Mouse (Mus musculus) heart, embryonic 11.5 days (tissue): ENCODE data around the gene Cdk14. TPM values are rescaled to one million over a fixed set of nuclear protein-coding genes. Genes with fewer than 3 reads are reported as not detected.

Experiments
- ATAC-seq: fragments of 200-750 bp; cut with Nextera tagmentation; replicated peaks from 2 replicates; pipeline ENCODE4 v1.8.0; 2017; ENCODE audit warnings: moderate library complexity; ENCODE audit not compliant: insufficient number of reproducible peaks, low FRiP score, low TSS enrichment
- H3K27ac ChIP-seq: fragments of 300-500 bp; sonication (generic); 2 replicates; pipeline ENCODE4 v1.5.1; 2014; ENCODE audit warnings: mild to moderate bottlenecking, low read depth, low read length
- H3K27me3 ChIP-seq: fragments of 300-500 bp; sonication (generic); 2 replicates; pipeline ENCODE4 v1.6.1; 2014; ENCODE audit warnings: mild to moderate bottlenecking, low read length, mixed read lengths; ENCODE audit not compliant: control insufficient read depth, insufficient read depth
- H3K36me3 ChIP-seq: fragments of 300-500 bp; sonication (generic); 2 replicates; pipeline ENCODE4 v1.6.1; 2014; ENCODE audit warnings: mild to moderate bottlenecking, low read length, moderate library complexity, mixed read lengths; ENCODE audit not compliant: control insufficient read depth, insufficient read depth
- H3K4me1 ChIP-seq: fragments of 300-500 bp; sonication (generic); 2 replicates; pipeline ENCODE4 v1.6.1; 2014; ENCODE audit warnings: low read length; ENCODE audit not compliant: control insufficient read depth, insufficient read depth
- H3K4me2 ChIP-seq: fragments of 300-500 bp; sonication (generic); 2 replicates; pipeline ENCODE4 v1.6.1; 2014; ENCODE audit warnings: mild to moderate bottlenecking, moderate library complexity
- H3K4me3 ChIP-seq: fragments of 300-500 bp; sonication (generic); 2 replicates; pipeline ENCODE4 v1.5.1; 2014; ENCODE audit warnings: low read depth, low read length
- H3K9ac ChIP-seq: fragments of 300-500 bp; sonication (generic); 2 replicates; pipeline ENCODE4 v1.6.1; 2014; ENCODE audit warnings: mild to moderate bottlenecking, low read depth, low read length, moderate library complexity
- H3K9me3 ChIP-seq: fragments of 300-500 bp; sonication (generic); replicated peaks from 2 replicates; pipeline ENCODE4 v1.6.1; 2016; ENCODE audit warnings: low read length; ENCODE audit not compliant: control insufficient read depth
- WGBS: fragments of 180-500 bp; shearing (Covaris S2); extraction: QIAGEN DNeasy Blood & Tissue Kit; methylation state at CpG from one replicate; pipeline ENCODE4 v1.1.7; 2014; ENCODE audit not compliant: insufficient replicate concordance; 5-methylcytosine and 5-hydroxymethylcytosine counted together
- polyA plus RNA-seq: library from polyadenylated mRNA; unstranded; fragments of >200 nt; fragmentation: Nextera tagmentation; extraction: Ambion mirVana; gene quantifications from 2 replicates; pipeline ENCODE4 v1.2.1, GENCODE M21; 2014

The Cdk14 gene
- polyA plus RNA-seq, 1 experiment from 2014 or later, result 20.1 TPM

DNA sequence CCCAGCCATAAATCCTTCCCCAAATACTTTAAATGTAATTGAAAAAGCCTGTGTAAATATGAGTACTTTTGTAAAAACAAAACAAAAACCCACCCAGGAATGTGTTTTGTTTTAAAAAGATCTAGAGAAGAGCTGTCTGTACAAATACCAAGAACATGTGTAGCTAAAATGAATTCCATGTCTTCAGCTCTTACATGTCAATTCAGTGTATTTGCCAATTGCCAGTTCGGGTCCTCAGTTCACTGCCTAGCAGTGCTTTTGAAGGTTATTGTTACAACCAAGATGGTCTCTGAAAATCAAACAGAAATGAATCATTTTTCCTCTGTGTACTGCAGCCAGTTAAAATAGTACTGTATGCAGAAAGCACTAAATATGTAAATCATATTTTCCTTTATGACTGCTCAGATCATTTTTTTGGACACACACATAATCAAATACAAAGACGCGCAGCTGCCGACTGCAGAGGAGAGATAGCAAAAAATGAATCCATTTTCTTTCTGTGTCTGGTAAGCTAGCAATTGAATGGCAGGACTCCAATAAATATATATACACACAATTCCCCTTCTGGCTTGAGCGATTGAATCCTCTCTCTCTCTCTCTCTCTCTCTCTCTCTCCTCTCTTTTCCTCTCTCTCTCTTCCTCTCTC is 526.8 kb downstream of the Cdk14 start:
- Histone ChIP-seq H3K27ac (no peak overlapping the region), H3K4me3 (no peak overlapping the region), H3K4me2 (no peak overlapping the region), H3K4me1 (no peaks in the 10 kb centered on the region), H3K9me3 (no peaks in the 10 kb centered on the region), H3K36me3 (no peaks in the 10 kb centered on the region; the same call in 1 of the 2 replicates), H3K9ac (no peak overlapping the region), H3K27me3 (no peaks in the 10 kb centered on the region)
- 87% methylated on average over 5 of the region's 5 CpGs for WGBS
- ATAC-seq, result no peak

- no peak overlapping the region for H3K4me3 ChIP-seq
- ATAC-seq, result no peak
These were observed 527.4 kb downstream of the Cdk14 start for GRCm38 (mm10) chr5:4892734-4893133.

GRCm38 (mm10) chr5:4891862-4892704 is 528.0 kb downstream of the Cdk14 start:
- ATAC-seq, result no peak
- no peak overlapping the region for H3K27ac ChIP-seq
- no peak overlapping the region for H3K4me3 ChIP-seq
- H3K27me3 ChIP-seq, result no peaks in the 10 kb centered on the region
- no peaks in the 10 kb centered on the region; the same call in 1 of the 2 replicates for H3K36me3 ChIP-seq
- H3K4me1 ChIP-seq, result no peaks in the 10 kb centered on the region
- H3K9me3 ChIP-seq, result no peaks in the 10 kb centered on the region
- WGBS, result 81% methylated on average over 17 of the region's 17 CpGs
- H3K9ac ChIP-seq, result no peak overlapping the region
- no peak overlapping the region for H3K4me2 ChIP-seq

More at GRCm38 (mm10) chr5:4892734-4893133, 527.4 kb downstream of the Cdk14 start:
- no peak overlapping the region for H3K4me2 ChIP-seq
- H3K27ac ChIP-seq, result no peak overlapping the region
- no peak overlapping the region for H3K9ac ChIP-seq
- no peaks in the 10 kb centered on the region for H3K27me3 ChIP-seq
- 87% methylated on average over 4 of the region's 4 CpGs for WGBS
- no peaks in the 10 kb centered on the region; the same call in 1 of the 2 replicates for H3K36me3 ChIP-seq
- no peaks in the 10 kb centered on the region for H3K9me3 ChIP-seq
- no peaks in the 10 kb centered on the region for H3K4me1 ChIP-seq

- ATAC-seq, result no peak
- 85% methylated on average over 4 of the region's 4 CpGs for WGBS
- H3K27ac ChIP-seq, result no peak overlapping the region
These were observed 533.0 kb downstream of the Cdk14 start for GRCm38 (mm10) chr5:4887069-4887468.

DNA sequence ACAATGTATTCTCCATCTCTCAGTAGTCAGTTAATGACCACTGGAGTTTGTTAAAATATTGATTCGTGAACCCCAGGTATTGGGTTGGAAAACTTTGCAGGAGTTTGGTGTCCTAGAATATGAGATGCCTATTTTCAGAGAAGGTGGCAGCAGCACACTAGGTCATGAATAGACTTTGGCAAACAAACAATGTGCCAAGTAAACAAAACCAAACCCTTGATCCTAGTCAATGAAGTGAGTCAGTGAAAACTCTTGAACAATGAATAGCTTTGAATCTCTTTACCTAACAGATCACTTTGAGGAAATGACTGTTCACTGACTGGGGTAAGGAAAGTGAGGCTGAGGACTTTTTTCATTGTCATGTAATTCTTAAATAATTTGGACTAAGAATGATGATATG is 537.3 kb downstream of the Cdk14 start:
- H3K36me3 ChIP-seq, result 0 out of 2 replicates have a peak, but pooled peaks cover 2% of the 10 kb centered on the region
- H3K27ac ChIP-seq, result no peak overlapping the region
- H3K9me3 ChIP-seq, result no peaks in the 10 kb centered on the region
- H3K9ac ChIP-seq, result no peak overlapping the region
- ATAC-seq, result no peak
- H3K4me1 ChIP-seq, result no peaks in the 10 kb centered on the region
- H3K4me3 ChIP-seq, result no peak overlapping the region
- no peaks in the 10 kb centered on the region for H3K27me3 ChIP-seq
- 92% methylated on average over 1 of the region's 1 CpGs for WGBS
- H3K4me2 ChIP-seq, result no peak overlapping the region

More at GRCm38 (mm10) chr5:4887069-4887468, 533.0 kb downstream of the Cdk14 start:
- H3K27me3 ChIP-seq, result no peaks in the 10 kb centered on the region
- H3K36me3 ChIP-seq, result no peaks in the 10 kb centered on the region; the same call in 1 of the 2 replicates
- no peak overlapping the region for H3K4me3 ChIP-seq
- no peak overlapping the region for H3K9ac ChIP-seq
- H3K4me2 ChIP-seq, result no peak overlapping the region
- no peaks in the 10 kb centered on the region for H3K9me3 ChIP-seq
- no peaks in the 10 kb centered on the region for H3K4me1 ChIP-seq

DNA sequence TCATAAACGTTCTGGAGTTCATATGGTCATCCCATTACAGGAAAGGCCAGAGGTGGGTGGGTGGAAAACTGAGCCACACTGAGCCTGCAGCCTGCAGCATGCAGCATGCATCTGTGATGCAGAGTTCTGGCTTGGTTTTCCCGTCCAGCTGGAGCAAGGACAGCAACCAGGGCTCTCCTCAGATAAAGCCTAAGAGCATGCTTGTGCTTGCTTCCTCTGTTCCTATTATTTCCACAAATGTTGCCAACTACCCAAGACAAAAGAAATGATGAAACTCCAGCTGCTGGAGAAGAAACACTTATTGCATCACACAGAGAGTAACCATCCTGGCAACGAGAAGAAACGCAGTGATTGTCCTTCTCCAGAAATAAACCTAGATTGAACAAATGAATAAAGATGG is 539.8 kb downstream of the Cdk14 start:
- Histone ChIP-seq H3K4me2 (no peak overlapping the region), H3K4me1 (no peaks in the 10 kb centered on the region), H3K9ac (no peak overlapping the region), H3K9me3 (no peaks in the 10 kb centered on the region), H3K4me3 (no peak overlapping the region), H3K27me3 (no peaks in the 10 kb centered on the region), H3K27ac (no peak overlapping the region), H3K36me3 (0 out of 2 replicates have a peak, but pooled peaks cover 2% of the 10 kb centered on the region)
- WGBS, result 57% methylated on average over 4 of the region's 4 CpGs
- ATAC-seq, result no peak

DNA sequence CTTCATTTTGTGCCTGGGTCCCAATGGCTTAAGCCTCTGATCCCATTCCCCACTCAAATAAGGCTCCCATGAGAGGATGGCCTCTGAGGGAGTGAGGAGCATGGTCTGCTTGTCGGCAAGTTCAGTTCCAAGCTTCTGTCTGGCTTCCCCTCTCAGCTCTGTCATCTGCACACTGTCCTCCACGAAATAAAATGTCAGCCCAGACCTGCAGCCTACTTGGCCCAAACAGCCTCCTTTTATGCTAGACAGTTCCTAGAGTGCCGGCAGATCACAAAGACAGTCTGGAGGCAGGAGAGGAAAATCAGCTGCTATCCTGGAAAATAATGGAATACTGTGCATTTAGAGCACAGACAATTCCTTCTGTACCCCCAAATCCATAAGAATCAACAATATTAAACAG is 541.2 kb downstream of the Cdk14 start:
- H3K36me3 ChIP-seq, result 0 out of 2 replicates have a peak, but pooled peaks cover 2% of the 10 kb centered on the region
- no peak overlapping the region for H3K27ac ChIP-seq
- H3K9me3 ChIP-seq, result no peaks in the 10 kb centered on the region
- H3K9ac ChIP-seq, result no peak overlapping the region
- 43% methylated on average over 3 of the region's 3 CpGs for WGBS
- no peak overlapping the region for H3K4me3 ChIP-seq
- H3K27me3 ChIP-seq, result no peaks in the 10 kb centered on the region
- H3K4me2 ChIP-seq, result no peak overlapping the region
- H3K4me1 ChIP-seq, result no peaks in the 10 kb centered on the region
- no peak for ATAC-seq

- 76% methylated on average over 4 of the region's 4 CpGs for WGBS
- Histone ChIP-seq H3K4me2 (no peak overlapping the region), H3K4me1 (no peaks in the 10 kb centered on the region), H3K4me3 (no peak overlapping the region), H3K9me3 (no peaks in the 10 kb centered on the region), H3K36me3 (0 out of 2 replicates have a peak, but pooled peaks cover 2% of the 10 kb centered on the region), H3K27ac (no peak overlapping the region), H3K27me3 (no peaks in the 10 kb centered on the region), H3K9ac (no peak overlapping the region)
- ATAC-seq, result no peak
These were observed 542.5 kb downstream of the Cdk14 start for GRCm38 (mm10) chr5:4877638-4878037.
